Mouse (Mus musculus) gastrocnemius, adult 2 months (tissue): ENCODE results near the gene Abhd11. TPM values are rescaled to one million over a fixed set of nuclear protein-coding genes. Genes with fewer than 3 reads are reported as not detected.
"Not testable (repeated sequence)": the region's sequence is repeated elsewhere in the genome, so short reads cannot be mapped to it uniquely, and the experiment has no call there.

ENCODE experiments used
- DNase-seq: peaks from one replicate; pipeline ENCODE4 v3.0.0; 2022
- H3K27ac ChIP-seq: fragments of 200-600 bp; 2 replicates; pipeline ENCODE4 v1.8.1; 2022; ENCODE audit warnings: mild to moderate bottlenecking
- H3K4me3 ChIP-seq: fragments of 200-600 bp; 2 replicates; pipeline ENCODE4 v1.8.1; 2022; ENCODE audit warnings: mild to moderate bottlenecking, moderate library complexity
- CTCF ChIP-seq: fragments of 200-600 bp; IDR thresholded peaks from 2 replicates; pipeline ENCODE4 v1.8.1; 2022; ENCODE audit warnings: antibody characterized with exemption, mild to moderate bottlenecking, moderate library complexity
- intact Hi-C: fragments of 180-260 bp; cut with DNase I; formaldehyde crosslinking; loops from one replicate; pipeline ENCODE4 v1.15.1; 2025
- long read RNA-seq, 2 experiments: library from polyadenylated mRNA; stranded (forward); transcript quantifications; one replicate each; pipeline ENCODE4 v2.0.0; 2021
- total RNA-seq, 2 experiments: library from RNA; stranded (reverse); gene quantifications; 2 replicates each; pipeline ENCODE4 v1.2.3; 2021

The Abhd11 gene
- 10 to 100 TPM; 45.5 to 56.8 TPM for total RNA-seq
- long read RNA-seq, experiment 1, transcript Abhd11-201 (6 exons, 1,493 nt): major isoform, 51 of 57 reads
- long read RNA-seq, experiment 1, partial matches to known transcripts: 0 of 57 reads
- long read RNA-seq, experiment 1, other reads (novel, unspliced or antisense): 2 of 57 reads
- long read RNA-seq, experiment 2, transcript Abhd11-201 (6 exons, 1,493 nt): major isoform, 63 of 75 reads
- long read RNA-seq, experiment 2, transcript Abhd11-206 (5 exons, 1,473 nt): minor isoform, 6 of 75 reads
- long read RNA-seq, experiment 2, partial matches to known transcripts: 0 of 75 reads
- long read RNA-seq, experiment 2, other reads (novel, unspliced or antisense): 6 of 75 reads

DNA sequence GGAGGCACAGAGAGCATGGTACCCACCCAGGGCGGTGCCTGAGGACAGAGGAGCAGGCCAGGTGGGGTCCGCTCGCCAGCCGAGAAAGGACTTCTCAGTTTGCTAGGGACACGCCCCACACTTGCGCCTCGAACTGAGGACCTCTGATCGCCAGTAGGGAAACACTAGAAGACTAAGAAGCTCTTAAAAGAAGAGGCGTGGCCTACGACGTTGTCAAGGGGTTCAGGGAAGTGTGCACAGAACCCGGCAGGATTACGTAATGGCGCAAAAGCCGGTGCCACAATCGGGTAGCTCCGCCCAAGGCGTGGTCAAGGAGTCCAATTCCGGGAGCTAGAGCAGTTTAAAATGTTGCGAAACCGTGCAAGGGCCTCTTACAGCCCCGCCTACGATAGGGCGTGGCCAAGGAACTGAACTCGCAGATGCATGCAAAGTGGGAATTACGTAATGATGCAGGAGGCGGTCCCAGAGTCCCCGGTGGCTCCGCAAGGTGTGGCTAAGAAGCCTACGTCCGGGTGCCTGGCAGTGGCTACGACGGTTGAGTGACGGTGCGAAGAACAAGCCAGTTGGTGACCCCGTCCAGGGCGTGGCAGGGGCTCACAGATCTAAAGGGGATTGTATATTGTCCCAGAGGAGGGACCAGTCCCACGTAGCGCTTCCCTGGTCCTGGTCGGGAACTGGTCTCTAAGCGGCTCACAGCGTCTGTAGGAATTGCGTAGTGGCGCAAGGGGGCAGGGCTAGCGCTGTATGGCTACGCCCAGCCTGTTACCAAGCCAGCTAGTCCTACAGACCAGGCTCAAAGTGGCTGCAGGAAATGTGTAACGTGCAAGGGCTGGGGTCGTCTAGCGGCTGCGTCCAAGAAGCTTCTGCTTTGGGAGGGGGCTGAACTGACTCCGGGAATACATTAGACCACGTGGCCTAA, at the start of gene Abhd11:
TSS of gene Abhd11 (plus strand) at position 482 of the 919 bp plus-strand sequence.
- intact Hi-C loops: no loop called here
- Histone ChIP-seq H3K27ac (peak within 1 kb of the TSS; percentile 100), H3K4me3 (peak within 1 kb of the TSS; percentile 71)
- no peak for TF ChIP-seq CTCF
- DNase-seq: peak; percentile 99

DNA sequence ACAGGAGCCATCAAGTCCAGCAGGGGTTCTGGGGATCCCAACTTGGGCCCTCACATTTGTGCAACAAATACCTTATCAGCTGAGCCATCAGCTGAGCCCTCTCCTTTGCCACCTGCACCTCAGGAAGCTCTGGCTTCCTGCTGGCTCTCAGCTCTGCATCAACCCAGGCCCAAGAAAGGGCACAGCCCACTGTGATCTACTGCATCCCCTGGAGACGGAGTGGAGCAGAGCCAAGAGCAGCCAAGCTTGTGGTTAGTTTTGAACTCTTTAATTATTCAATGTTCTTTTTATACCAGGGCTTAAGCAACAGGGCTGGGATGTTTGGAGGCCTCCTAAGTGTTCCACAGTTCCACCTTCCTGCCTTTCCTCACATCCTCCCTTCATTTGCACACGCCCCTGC, 48.5 kb upstream of the Abhd11 start:
- DNase-seq: no peak
- intact Hi-C loops: no loop called here
- no peak overlapping the region for H3K4me3 ChIP-seq
- no peak overlapping the region for H3K27ac ChIP-seq
- TF ChIP-seq CTCF: no peak

DNA sequence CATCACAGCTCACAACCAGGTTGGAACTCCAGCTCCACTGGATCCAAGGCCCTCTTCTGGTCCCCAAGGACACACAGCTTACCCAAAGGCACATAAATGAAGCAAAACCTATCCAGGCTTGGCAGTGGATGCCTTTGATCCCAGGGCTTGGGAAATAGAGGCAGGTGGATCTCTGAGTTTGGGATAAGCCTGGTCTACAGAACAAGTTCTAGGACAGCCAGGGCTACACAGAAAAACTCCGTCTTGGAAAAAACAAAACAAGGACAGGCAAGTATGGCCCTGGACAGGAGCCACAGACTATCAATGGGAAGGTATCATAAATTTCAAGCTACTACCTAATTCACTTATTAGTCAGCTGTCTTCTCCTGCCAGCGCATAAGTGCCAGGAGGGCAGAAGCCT, 47.4 kb upstream of the Abhd11 start:
- intact Hi-C loops: no loop called here
- Histone ChIP-seq H3K4me3 (no peak overlapping the region), H3K27ac (no peak overlapping the region)
- DNase-seq: no peak
- TF ChIP-seq CTCF: no peak

DNA sequence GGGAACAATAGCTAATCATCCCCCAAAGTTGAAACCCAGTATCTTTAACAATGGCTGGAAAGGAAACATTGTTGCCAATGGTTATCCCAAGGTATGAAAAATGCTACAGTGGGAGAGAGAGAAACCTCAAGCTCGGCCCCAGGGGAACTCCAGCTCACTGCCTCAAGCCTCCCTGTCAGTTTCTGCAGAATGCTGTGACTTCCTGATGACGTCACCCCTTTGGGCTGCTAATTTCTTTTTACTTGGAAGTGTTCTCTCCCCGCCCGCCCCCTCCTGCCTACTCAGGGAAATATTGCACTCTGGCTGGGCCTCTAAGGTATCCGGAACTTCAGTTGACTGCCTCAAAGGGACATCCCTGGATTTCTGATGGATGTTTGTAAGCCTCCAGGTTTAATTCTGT, 45.4 kb upstream of the Abhd11 start:
- no peak for DNase-seq
- Histone ChIP-seq H3K27ac (no peak overlapping the region), H3K4me3 (no peak overlapping the region)
- intact Hi-C loops: no loop called here
- TF ChIP-seq CTCF: no peak

DNA sequence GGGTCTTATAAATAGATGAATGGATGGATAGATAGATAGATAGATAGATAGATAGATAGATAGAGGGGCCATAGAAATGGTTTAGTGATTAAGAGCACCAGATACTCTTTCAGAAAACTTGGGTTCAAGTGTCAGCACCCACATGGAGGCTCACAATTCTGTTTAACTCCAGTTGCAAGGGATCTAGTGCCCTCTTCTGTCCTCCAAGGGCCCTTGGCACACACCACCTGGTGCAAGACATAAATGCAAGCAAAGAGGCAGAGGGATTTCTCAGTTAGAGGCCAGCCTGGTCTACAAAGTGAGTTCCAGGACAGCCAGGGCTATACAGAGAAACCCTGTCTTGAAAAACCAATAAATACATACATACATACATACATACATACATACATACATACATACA, 44.3 kb upstream of the Abhd11 start:
- intact Hi-C loops: loop anchor here (1.0 kb wide), 2 partner anchors 31 to 57 kb away; no protein-coding TSS in a partner anchor
- not testable (repeated sequence) for H3K4me3 ChIP-seq, H3K27ac ChIP-seq, DNase-seq

DNA sequence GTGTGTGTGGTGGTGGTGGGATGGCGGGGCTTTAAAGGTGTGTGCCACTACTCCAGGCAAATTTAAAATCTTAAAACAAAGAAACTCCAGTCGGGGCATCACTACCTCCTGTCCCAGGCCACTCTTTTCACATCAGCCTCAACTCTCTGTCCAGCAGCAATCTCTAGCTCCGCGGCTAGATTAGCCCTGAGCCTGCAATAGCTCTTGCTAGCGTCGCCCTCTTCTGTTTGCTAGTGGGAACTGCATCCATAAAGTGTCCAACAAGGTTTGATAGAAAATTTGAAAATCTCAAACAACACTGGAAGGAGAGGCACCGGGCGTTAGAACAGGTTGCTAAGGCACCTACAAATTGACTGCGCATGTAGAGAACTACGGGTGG, 43.5 kb upstream of the Abhd11 start:
- intact Hi-C loops: loop anchor here (1.0 kb wide), 2 partner anchors 32 to 58 kb away; no protein-coding TSS in a partner anchor
- peak; percentile 75 for DNase-seq
- H3K27ac ChIP-seq: peak overlapping the region; percentile 72
- H3K4me3 ChIP-seq: peak overlapping the region; percentile 68
- TF ChIP-seq CTCF: peak; percentile 92

DNA sequence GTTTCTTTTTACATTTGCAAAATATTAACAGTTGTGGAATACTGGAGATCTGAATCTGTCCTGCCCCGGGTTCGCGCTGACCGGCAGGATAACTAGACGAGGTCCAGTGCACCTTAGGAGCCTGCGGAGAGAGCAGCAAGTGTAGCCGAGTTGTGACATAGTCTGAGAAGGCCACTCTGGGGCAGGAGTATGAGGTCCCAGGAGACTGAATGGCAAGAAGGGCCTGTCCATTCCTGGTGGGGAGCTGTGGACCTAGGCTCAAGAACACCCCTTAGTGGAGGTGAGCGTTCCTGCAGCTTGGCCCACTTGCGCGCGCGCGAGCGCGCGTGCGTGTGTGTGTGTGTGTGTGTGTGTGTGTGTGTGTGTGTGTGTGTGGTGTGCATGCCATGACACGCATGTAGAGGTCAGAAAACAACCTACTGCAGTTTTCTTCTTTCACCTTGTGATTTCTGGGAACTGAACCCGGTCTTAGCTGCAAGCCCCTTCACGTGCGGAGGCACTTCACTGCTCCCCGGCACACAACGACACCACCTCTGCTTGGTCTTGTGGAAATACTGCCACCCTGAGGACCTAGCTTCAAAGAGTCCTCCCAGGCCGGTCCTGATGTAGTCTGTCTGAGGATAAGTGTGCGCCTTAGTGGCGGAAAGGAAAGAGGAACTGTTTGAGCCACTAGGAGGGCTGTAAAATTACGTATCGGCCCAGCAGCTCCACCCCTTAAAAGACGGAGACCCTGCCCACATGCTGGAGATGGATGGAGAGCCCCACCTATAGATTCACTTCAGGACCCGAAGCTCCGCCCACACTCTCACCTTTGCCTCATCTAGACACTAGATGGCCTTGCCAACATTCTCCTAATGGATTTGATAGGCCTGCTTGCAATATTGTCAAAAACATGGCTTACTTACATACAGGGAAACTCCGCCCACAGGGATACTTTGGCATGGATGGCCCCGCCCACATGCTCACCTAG, 42.8 kb upstream of the Abhd11 start:
- Histone ChIP-seq H3K4me3 (peak overlapping the region; percentile 68), H3K27ac (peak overlapping the region; percentile 72)
- peak; percentile 64 for DNase-seq
- no peak; the same call in 1 of the 2 replicates for TF ChIP-seq CTCF
- intact Hi-C loops: loop anchor here (1.0 kb wide), 2 partner anchors 33 to 59 kb away; no protein-coding TSS in a partner anchor

DNA sequence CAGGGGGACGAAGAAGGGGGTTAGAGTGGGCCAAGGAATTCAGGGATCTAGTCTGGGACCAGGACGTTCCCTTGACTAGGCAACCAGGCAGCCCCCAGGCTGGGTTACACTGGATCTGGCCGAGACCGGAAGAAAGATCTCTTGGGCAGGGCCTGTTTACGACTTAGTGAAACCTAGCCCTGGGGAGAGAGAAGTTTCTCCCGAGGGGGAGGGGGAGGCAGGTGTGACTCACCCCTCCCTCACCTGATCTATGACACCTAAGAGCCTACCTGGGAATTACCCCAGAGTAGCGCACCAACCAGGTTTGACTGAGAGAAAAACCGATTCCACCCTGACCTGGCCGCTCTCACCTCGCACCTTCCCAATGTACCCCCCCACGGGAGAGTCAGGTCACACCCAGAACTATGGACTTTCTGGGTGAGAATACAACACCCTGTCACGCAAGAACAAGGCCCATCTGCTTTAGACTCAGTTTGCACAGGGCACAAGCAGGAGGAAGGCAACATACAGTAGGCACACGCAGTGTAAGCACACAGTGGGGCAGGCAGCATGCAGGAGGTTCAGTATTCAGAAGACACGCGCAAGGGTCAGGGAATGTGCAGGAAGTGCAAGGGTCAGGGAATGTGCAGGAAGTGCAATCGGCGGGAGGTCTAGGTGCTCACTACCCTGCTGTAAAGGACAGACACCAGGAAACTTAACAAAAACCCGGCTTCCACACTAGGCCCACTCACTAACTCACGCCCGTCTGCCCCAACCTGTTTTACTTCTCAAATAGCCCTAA, 41.6 kb upstream of the Abhd11 start:
- H3K4me3 ChIP-seq: no peak overlapping the region
- DNase-seq: no peak
- intact Hi-C loops: no loop called here
- no peak for TF ChIP-seq CTCF
- no peak overlapping the region for H3K27ac ChIP-seq

DNA sequence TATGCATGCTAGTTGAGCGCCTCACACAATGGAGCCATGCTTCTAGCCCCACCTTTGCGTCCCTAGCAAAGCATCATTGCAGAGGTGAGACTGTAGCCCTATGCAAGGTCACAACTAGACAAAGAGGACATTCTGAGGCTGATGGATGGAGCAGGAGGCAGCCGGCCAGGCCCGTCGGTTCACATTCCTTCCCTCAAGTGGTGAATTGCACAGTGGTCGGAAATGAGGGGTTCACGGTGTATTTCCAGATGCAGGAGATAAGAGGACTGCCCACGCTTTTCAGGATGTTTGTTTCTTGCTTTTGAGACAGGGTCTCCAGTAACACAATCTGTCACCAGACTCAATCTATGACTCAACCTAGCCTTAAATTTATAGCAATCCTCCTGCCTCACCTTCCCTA, 38.3 kb upstream of the Abhd11 start:
- DNase-seq: no peak
- Histone ChIP-seq H3K27ac (no peak overlapping the region), H3K4me3 (no peak overlapping the region)
- TF ChIP-seq CTCF: no peak
- intact Hi-C loops: no loop called here

DNA sequence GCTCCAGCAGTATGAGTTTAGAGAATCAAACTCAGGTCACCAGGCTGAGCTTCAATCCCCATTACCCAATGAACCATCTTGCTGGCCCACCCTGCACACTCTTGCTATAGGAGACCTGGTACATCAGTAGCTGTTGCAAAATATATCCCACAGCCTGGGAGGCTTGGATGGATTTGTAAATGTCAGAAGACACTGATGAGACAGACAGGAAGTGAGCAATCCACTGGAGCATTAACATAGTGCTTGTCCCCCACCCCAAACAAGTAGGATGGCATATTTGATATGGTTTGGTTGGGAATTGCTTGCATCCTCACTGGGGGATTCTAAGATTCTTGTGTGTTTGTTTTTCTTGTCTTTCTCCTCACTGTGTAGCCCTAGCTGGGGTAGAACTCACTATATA, 35.9 kb upstream of the Abhd11 start:
- DNase-seq: no peak
- H3K27ac ChIP-seq: no peak overlapping the region
- TF ChIP-seq CTCF: no peak
- H3K4me3 ChIP-seq: no peak overlapping the region
- intact Hi-C loops: no loop called here

DNA sequence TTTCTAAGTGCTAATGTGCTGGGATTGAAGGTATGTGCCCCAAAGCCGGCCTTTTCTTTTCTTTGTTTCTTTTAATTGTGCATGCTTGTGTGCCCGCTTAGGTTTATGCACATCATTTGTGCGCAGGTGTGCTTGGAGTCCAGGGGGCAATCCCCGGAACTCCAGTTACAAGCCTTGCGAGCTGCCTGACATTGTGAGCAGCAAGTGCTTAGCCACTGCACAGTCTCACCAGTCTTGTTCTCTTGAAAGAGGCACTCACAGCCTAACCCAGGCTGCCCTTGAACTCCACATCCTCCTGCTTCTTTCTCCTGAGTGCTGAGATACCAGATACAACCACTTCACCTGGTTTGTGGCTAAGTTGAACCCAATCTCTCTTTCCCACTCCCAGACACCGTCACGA, 35.4 kb upstream of the Abhd11 start:
- no peak for TF ChIP-seq CTCF
- Histone ChIP-seq H3K4me3 (no peak overlapping the region), H3K27ac (no peak overlapping the region)
- intact Hi-C loops: no loop called here
- no peak for DNase-seq
